Mouse (Mus musculus) MEL (cell line): ENCODE measurements around the gene Sgf29.

Experiments
- CHD1 ChIP-seq: IDR thresholded peaks from 2 replicates; pipeline ENCODE4 v1.6.1; 2012; ENCODE audit warnings: low read depth, mild to moderate bottlenecking, inconsistent platforms, low read length, improper control_type of control experiment
- CTCF ChIP-seq, 3 experiments: IDR thresholded peaks in 2 of 3; conservative IDR thresholded peaks in 1 of 3; 2 replicates each; pipeline ENCODE4 v1.5.1; 2011 to 2012; ENCODE audit warnings: low read length in 3 of 3, low read depth in 2 of 3, mild to moderate bottlenecking in 2 of 3, improper control_type of control experiment in 1 of 3, inconsistent platforms in 1 of 3, mixed read lengths in 1 of 3, moderate library complexity in 1 of 3; ENCODE audit not compliant: control insufficient read depth in 1 of 3, insufficient read depth in 1 of 3, poor library complexity in 1 of 3, severe bottlenecking in 1 of 3
- MAX ChIP-seq: IDR thresholded peaks from 2 replicates; pipeline ENCODE4 v1.6.1; 2011; ENCODE audit warnings: low read length, improper control_type of control experiment
- MYC ChIP-seq: IDR thresholded peaks from 2 replicates; pipeline ENCODE4 v1.6.1; 2011; ENCODE audit warnings: low read depth, mild to moderate bottlenecking, low read length, improper control_type of control experiment, moderate library complexity
- NRF1 ChIP-seq: IDR thresholded peaks from 2 replicates; pipeline ENCODE4 v1.6.1; 2014; ENCODE audit warnings: low read depth, mild to moderate bottlenecking, inconsistent platforms, low read length, improper control_type of control experiment, moderate library complexity; ENCODE audit not compliant: poor library complexity, insufficient read depth, severe bottlenecking
- POLR2AphosphoS2 ChIP-seq: IDR thresholded peaks from 2 replicates; pipeline ENCODE4 v1.6.1; 2011; ENCODE audit warnings: low read length, improper control_type of control experiment
- UBTF ChIP-seq: IDR thresholded peaks from 2 replicates; pipeline ENCODE4 v1.6.1; 2012; ENCODE audit warnings: low read depth, mild to moderate bottlenecking, inconsistent platforms, low read length, improper control_type of control experiment, moderate library complexity, borderline replicate concordance; ENCODE audit not compliant: insufficient read depth
- USF1 ChIP-seq: IDR thresholded peaks from 2 replicates; pipeline ENCODE4 v1.6.1; 2014; ENCODE audit warnings: low read depth, mild to moderate bottlenecking, inconsistent platforms, low read length, improper control_type of control experiment, moderate library complexity
- ZKSCAN1 ChIP-seq: IDR thresholded peaks from 2 replicates; pipeline ENCODE4 v1.6.1; 2012; ENCODE audit warnings: low read depth, mild to moderate bottlenecking, inconsistent platforms, low read length, improper control_type of control experiment, moderate library complexity

- TF ChIP-seq CTCF (IDR thresholded peaks at IDR 0.05 in 2 of 3, conservative IDR thresholded peaks at IDR 0.05 in 1 of 3; ENCODE audit: control insufficient read depth in 1 of 3, insufficient read depth in 1 of 3, low read depth in 2 of 3, low read length in 3 of 3, poor library complexity in 1 of 3, severe bottlenecking in 1 of 3) (no peak), ZKSCAN1 (no peak), USF1 (no peak), MAX (no peak), POLR2AphosphoS2 (no peak), NRF1 (no peak), CHD1 (no peak), UBTF (no peak), MYC (no peak)
These were observed 27.1 kb downstream of the Sgf29 start, which contains the start of gene Sult1a1 for GRCm38 (mm10) chr7:126676207-126676606.
